Mouse (Mus musculus): ENCODE measurements around the gene Gm8909. TPM values are rescaled to one million over a fixed set of nuclear protein-coding genes. Genes with fewer than 3 reads are reported as not detected.

Gm8909 gene
- polyA plus RNA-seq (2015; fragmentation: Nextera tagmentation; extraction: Ambion mirVana) = 0.42 and 0.45 TPM in 2 replicates

- 2% methylated on average over 63 of the region's 63 CpGs for WGBS
- 0 out of 2 replicates have a peak, but pooled peaks have one; percentile 29 for ATAC-seq (ENCODE audit: insufficient read depth, low FRiP score)
- Histone ChIP-seq H3K4me1 (ENCODE audit: control insufficient read depth, insufficient read depth, low read length) (no peaks in the 10 kb centered on the region), H3K9ac (ENCODE audit: low read length) (peak within 1 kb of the TSS; percentile 50; the same call in 1 of the 2 replicates), H3K4me2 (ENCODE audit: low read depth, low read length) (peak within 1 kb of the TSS; percentile 63), H3K27me3 (ENCODE audit: control insufficient read depth, insufficient read depth, low read length) (peaks cover 30% of the 10 kb centered on the region), H3K36me3 (ENCODE audit: control insufficient read depth, insufficient read depth, low read length) (no peaks in the 10 kb centered on the region), H3K27ac (ENCODE audit: low read length) (no peak within 1 kb of the TSS), H3K9me3 (replicated peaks; ENCODE audit: control insufficient read depth, low read length) (no peaks in the 10 kb centered on the region), H3K4me3 (replicated peaks; ENCODE audit: low read length) (peak within 1 kb of the TSS; percentile 51)
These were observed at the start of gene Gm8909 for GRCm38 (mm10) chr17:36168039-36168652. Gm8909 (minus strand) TSS chr17:36168537.

GRCm38 (mm10) chr17:36215586-36215985 is 47.2 kb upstream of the Gm8909 start:
- Histone ChIP-seq H3K9me3 (replicated peaks; ENCODE audit: control insufficient read depth, low read length) (no peaks in the 10 kb centered on the region), H3K27ac (ENCODE audit: low read length) (no peak overlapping the region), H3K27me3 (ENCODE audit: control insufficient read depth, insufficient read depth, low read length) (peaks cover 37% of the 10 kb centered on the region), H3K4me1 (ENCODE audit: control insufficient read depth, insufficient read depth, low read length) (no peaks in the 10 kb centered on the region), H3K9ac (ENCODE audit: low read length) (no peak overlapping the region), H3K4me2 (ENCODE audit: low read depth, low read length) (no peak overlapping the region), H3K36me3 (ENCODE audit: control insufficient read depth, insufficient read depth, low read length) (no peaks in the 10 kb centered on the region), H3K4me3 (replicated peaks; ENCODE audit: low read length) (0 out of 2 replicates have a peak overlapping the region, but pooled peaks have one; percentile 6)
- ATAC-seq (ENCODE audit: insufficient read depth, low FRiP score) = no peak
- 5% methylated on average over 20 of the region's 20 CpGs for WGBS

GRCm38 (mm10) chr17:36206846-36207245 is 38.5 kb upstream of the Gm8909 start:
- Histone ChIP-seq H3K9ac (ENCODE audit: low read length) (no peak overlapping the region), H3K27ac (ENCODE audit: low read length) (no peak overlapping the region), H3K4me3 (replicated peaks; ENCODE audit: low read length) (no peak overlapping the region), H3K27me3 (ENCODE audit: control insufficient read depth, insufficient read depth, low read length) (peaks cover 21% of the 10 kb centered on the region), H3K4me1 (ENCODE audit: control insufficient read depth, insufficient read depth, low read length) (no peaks in the 10 kb centered on the region), H3K9me3 (replicated peaks; ENCODE audit: control insufficient read depth, low read length) (no peaks in the 10 kb centered on the region), H3K4me2 (ENCODE audit: low read depth, low read length) (no peak overlapping the region), H3K36me3 (ENCODE audit: control insufficient read depth, insufficient read depth, low read length) (no peaks in the 10 kb centered on the region)
- ATAC-seq (ENCODE audit: insufficient read depth, low FRiP score) = no peak

GRCm38 (mm10) chr17:36205862-36206261 is 37.5 kb upstream of the Gm8909 start:
- Histone ChIP-seq H3K4me2 (ENCODE audit: low read depth, low read length) (peak overlapping the region; percentile 75), H3K4me3 (replicated peaks; ENCODE audit: low read length) (peak overlapping the region; percentile 49), H3K9me3 (replicated peaks; ENCODE audit: control insufficient read depth, low read length) (no peaks in the 10 kb centered on the region), H3K4me1 (ENCODE audit: control insufficient read depth, insufficient read depth, low read length) (no peaks in the 10 kb centered on the region), H3K36me3 (ENCODE audit: control insufficient read depth, insufficient read depth, low read length) (no peaks in the 10 kb centered on the region), H3K9ac (ENCODE audit: low read length) (peak overlapping the region; percentile 60), H3K27me3 (ENCODE audit: control insufficient read depth, insufficient read depth, low read length) (peaks cover 21% of the 10 kb centered on the region), H3K27ac (ENCODE audit: low read length) (no peak overlapping the region)
- under 1% methylated on average over 40 of the region's 41 CpGs for WGBS
- ATAC-seq (ENCODE audit: insufficient read depth, low FRiP score) = no peak

- Histone ChIP-seq H3K9ac (ENCODE audit: low read length) (peak overlapping the region; percentile 60; the same call in 1 of the 2 replicates), H3K9me3 (replicated peaks; ENCODE audit: control insufficient read depth, low read length) (no peaks in the 10 kb centered on the region), H3K36me3 (ENCODE audit: control insufficient read depth, insufficient read depth, low read length) (no peaks in the 10 kb centered on the region), H3K27ac (ENCODE audit: low read length) (no peak overlapping the region), H3K27me3 (ENCODE audit: control insufficient read depth, insufficient read depth, low read length) (peaks cover 21% of the 10 kb centered on the region), H3K4me1 (ENCODE audit: control insufficient read depth, insufficient read depth, low read length) (no peaks in the 10 kb centered on the region), H3K4me2 (ENCODE audit: low read depth, low read length) (peak overlapping the region; percentile 75), H3K4me3 (replicated peaks; ENCODE audit: low read length) (peak overlapping the region; percentile 49)
- 1% methylated on average over 15 of the region's 15 CpGs for WGBS
- no peak for ATAC-seq (ENCODE audit: insufficient read depth, low FRiP score)
These were observed 37.1 kb upstream of the Gm8909 start for GRCm38 (mm10) chr17:36205456-36205855.

- ATAC-seq (ENCODE audit: insufficient read depth, low FRiP score) = no peak
- Histone ChIP-seq H3K4me1 (ENCODE audit: control insufficient read depth, insufficient read depth, low read length) (no peaks in the 10 kb centered on the region), H3K27me3 (ENCODE audit: control insufficient read depth, insufficient read depth, low read length) (peaks cover 18% of the 10 kb centered on the region), H3K4me3 (replicated peaks; ENCODE audit: low read length) (no peak overlapping the region), H3K36me3 (ENCODE audit: control insufficient read depth, insufficient read depth, low read length) (no peaks in the 10 kb centered on the region), H3K4me2 (ENCODE audit: low read depth, low read length) (no peak overlapping the region), H3K9ac (ENCODE audit: low read length) (no peak overlapping the region), H3K27ac (ENCODE audit: low read length) (no peak overlapping the region), H3K9me3 (replicated peaks; ENCODE audit: control insufficient read depth, low read length) (no peaks in the 10 kb centered on the region)
- whole genome bisulfite sequencing = 84% methylated on average over 2 of the region's 2 CpGs
These were observed 33.5 kb upstream of the Gm8909 start for GRCm38 (mm10) chr17:36201851-36202250.

GRCm38 (mm10) chr17:36198317-36198716 is 30.0 kb upstream of the Gm8909 start:
- Histone ChIP-seq H3K36me3 (ENCODE audit: control insufficient read depth, insufficient read depth, low read length) (no peaks in the 10 kb centered on the region), H3K4me3 (replicated peaks; ENCODE audit: low read length) (no peak overlapping the region), H3K4me2 (ENCODE audit: low read depth, low read length) (no peak overlapping the region), H3K27ac (ENCODE audit: low read length) (no peak overlapping the region), H3K27me3 (ENCODE audit: control insufficient read depth, insufficient read depth, low read length) (peaks cover 6% of the 10 kb centered on the region; the same call in 1 of the 2 replicates), H3K9ac (ENCODE audit: low read length) (no peak overlapping the region), H3K4me1 (ENCODE audit: control insufficient read depth, insufficient read depth, low read length) (no peaks in the 10 kb centered on the region), H3K9me3 (replicated peaks; ENCODE audit: control insufficient read depth, low read length) (no peaks in the 10 kb centered on the region)
- WGBS = 19% methylated on average over 5 of the region's 5 CpGs
- ATAC-seq (ENCODE audit: insufficient read depth, low FRiP score) = no peak

GRCm38 (mm10) chr17:36194471-36194870 is 26.1 kb upstream of the Gm8909 start:
- WGBS = 66% methylated on average over 6 of the region's 6 CpGs
- Histone ChIP-seq H3K27ac (ENCODE audit: low read length) (no peak overlapping the region), H3K4me3 (replicated peaks; ENCODE audit: low read length) (no peak overlapping the region), H3K27me3 (ENCODE audit: control insufficient read depth, insufficient read depth, low read length) (0 out of 2 replicates have a peak, but pooled peaks cover 7% of the 10 kb centered on the region), H3K36me3 (ENCODE audit: control insufficient read depth, insufficient read depth, low read length) (no peaks in the 10 kb centered on the region), H3K4me2 (ENCODE audit: low read depth, low read length) (no peak overlapping the region), H3K9me3 (replicated peaks; ENCODE audit: control insufficient read depth, low read length) (no peaks in the 10 kb centered on the region), H3K4me1 (ENCODE audit: control insufficient read depth, insufficient read depth, low read length) (no peaks in the 10 kb centered on the region), H3K9ac (ENCODE audit: low read length) (no peak overlapping the region)
- no peak for ATAC-seq (ENCODE audit: insufficient read depth, low FRiP score)

GRCm38 (mm10) chr17:36193546-36194141 is 25.3 kb upstream of the Gm8909 start:
- no peak overlapping the region for H3K4me3 ChIP-seq (replicated peaks; ENCODE audit: low read length)
- 31% methylated on average over 8 of the region's 8 CpGs for WGBS
- H3K9me3 ChIP-seq (replicated peaks; ENCODE audit: control insufficient read depth, low read length) = no peaks in the 10 kb centered on the region
- no peak overlapping the region for H3K27ac ChIP-seq (ENCODE audit: low read length)
- no peak overlapping the region for H3K9ac ChIP-seq (ENCODE audit: low read length)
- H3K4me2 ChIP-seq (ENCODE audit: low read depth, low read length) = no peak overlapping the region
- H3K27me3 ChIP-seq (ENCODE audit: control insufficient read depth, insufficient read depth, low read length) = 0 out of 2 replicates have a peak, but pooled peaks cover 11% of the 10 kb centered on the region
- no peaks in the 10 kb centered on the region for H3K4me1 ChIP-seq (ENCODE audit: control insufficient read depth, insufficient read depth, low read length)
- H3K36me3 ChIP-seq (ENCODE audit: control insufficient read depth, insufficient read depth, low read length) = no peaks in the 10 kb centered on the region
- ATAC-seq (ENCODE audit: insufficient read depth, low FRiP score) = no peak

Measured in stomach, embryonic 16.5 days (tissue).